Mouse (Mus musculus): ENCODE data around the gene Bloc1s5.

DNA sequence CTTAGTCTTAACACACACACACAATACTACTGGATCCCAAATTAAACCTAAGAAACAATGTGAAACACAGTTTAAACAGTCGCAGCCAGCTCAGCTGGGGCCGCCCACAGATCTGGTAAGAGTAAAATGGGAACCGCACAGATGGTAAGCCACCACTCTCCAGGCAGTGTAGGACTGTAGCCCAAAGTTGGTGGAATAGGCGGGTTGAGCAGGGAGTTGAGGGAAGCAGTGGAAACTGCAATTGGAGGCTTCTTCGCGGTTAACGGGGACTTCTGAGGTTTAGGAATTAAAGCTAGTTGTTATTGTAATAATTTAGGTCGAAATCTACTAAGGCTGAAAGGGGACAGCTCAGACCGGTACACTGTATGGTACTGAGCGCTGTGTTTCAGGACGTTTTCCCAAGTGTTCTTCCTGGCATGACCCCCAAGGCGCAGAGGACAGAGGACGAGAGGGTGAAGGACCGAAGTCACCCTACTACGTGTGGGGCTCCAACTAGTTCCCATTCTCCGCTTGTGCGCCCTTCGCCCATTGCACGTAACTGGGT, 581 bp downstream of the Bloc1s5 start:
- no peak for TF ChIP-seq POLR2A (IDR thresholded peaks at IDR 0.05; ENCODE audit: extremely low read depth, insufficient read depth, low read length)
- TF ChIP-seq CTCF (IDR thresholded peaks at IDR 0.05; ENCODE audit: low read depth, low read length): no peak
